Mouse (Mus musculus): ENCODE results near the gene Sfi1. TPM values are rescaled to one million over a fixed set of nuclear protein-coding genes. Genes with fewer than 3 reads are reported as not detected.
A peak's percentile ranks its signal among the peaks of the same experiment; 100 is the strongest.
"Not testable (repeated sequence)": the region's sequence is repeated elsewhere in the genome, so short reads cannot be mapped to it uniquely, and the experiment has no call there.

Sfi1 gene
- total and polyA plus RNA-seq, 3 experiments, result 49.8 to 180 (median 83.6) TPM

DNA sequence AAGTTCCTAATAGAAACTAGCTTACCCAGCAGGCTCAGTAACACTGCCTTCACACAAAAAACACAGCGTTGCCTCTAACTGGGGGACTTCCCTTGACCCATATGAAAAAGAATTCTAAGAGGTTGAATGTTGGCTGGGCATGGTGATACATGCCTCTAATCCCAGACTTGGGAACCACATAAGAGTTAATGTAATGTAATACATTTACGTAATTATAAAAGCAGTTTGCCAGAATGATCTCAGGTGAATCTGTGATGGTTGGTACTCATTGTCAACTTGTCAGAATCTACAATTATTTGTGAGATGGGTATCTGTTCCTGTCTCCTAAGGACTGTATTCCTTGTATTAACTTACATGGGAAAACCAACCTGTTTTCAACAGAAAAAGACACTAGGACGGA lies 36.3 kb downstream of the Sfi1 start:
- not testable (repeated sequence) for H3K27ac ChIP-seq (ENCODE audit: control insufficient read depth, low read depth, low read length); H3K9me3 ChIP-seq (replicated peaks; ENCODE audit: insufficient read depth, low read length); H3K27me3 ChIP-seq (ENCODE audit: control insufficient read depth in 1 of 2, insufficient read depth in 2 of 2, low read length in 2 of 2); H3K36me3 ChIP-seq (ENCODE audit: control insufficient read depth in 1 of 2, insufficient read depth in 2 of 2, low read length in 2 of 2); H3K4me3 ChIP-seq (ENCODE audit: control insufficient read depth in 1 of 2, insufficient read depth in 1 of 2, low read depth in 2 of 2, low read length in 2 of 2); DNase-seq (ENCODE audit: low read depth, low spot score); H3K79me2 ChIP-seq (ENCODE audit: control insufficient read depth, insufficient read depth, low read length, poor library complexity); H3K9ac ChIP-seq (ENCODE audit: control insufficient read depth, low read depth, low read length, poor library complexity, severe bottlenecking); H3K4me1 ChIP-seq (ENCODE audit: control insufficient read depth in 1 of 2, insufficient read depth in 2 of 2, low read length in 2 of 2)

DNA sequence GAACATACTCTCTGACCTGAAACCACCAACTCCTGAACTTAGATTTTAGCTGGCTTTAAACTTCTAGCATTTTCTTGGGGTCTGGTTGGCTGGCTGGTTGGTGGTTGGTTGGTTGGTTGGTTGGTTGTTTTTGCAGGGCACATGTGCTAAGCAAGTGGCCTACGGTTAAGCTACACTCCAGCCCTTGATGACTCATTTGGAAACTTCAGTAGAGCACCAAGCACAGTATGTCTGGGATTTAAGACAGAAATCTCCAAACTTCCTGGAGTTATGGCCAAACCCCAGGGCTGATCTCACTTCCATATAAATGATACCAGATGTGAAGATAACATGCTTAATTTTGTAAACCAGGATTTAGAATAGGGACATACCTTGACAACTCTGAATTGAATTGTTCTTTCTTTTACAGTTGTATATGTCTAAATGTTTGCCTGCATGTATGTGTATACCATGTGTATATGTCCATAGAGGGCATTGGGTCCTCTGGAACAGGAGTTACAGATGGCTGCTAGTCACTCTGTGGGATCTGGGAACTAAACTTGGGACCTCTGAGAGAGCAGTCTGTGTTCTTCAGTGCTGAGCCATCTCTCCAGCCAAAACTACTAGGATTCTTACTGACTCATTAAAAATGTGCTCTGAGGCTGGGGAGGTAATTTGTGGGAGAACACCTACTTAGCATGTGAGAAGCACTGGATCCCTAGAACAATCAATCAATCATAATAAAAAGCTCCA lies 39.4 kb downstream of the Sfi1 start:
- H3K4me1 ChIP-seq (ENCODE audit: control insufficient read depth in 1 of 2, insufficient read depth in 2 of 2, low read length in 2 of 2); H3K27ac ChIP-seq (ENCODE audit: control insufficient read depth, low read depth, low read length); H3K9me3 ChIP-seq (replicated peaks; ENCODE audit: insufficient read depth, low read length); H3K4me3 ChIP-seq (ENCODE audit: control insufficient read depth in 1 of 2, insufficient read depth in 1 of 2, low read depth in 2 of 2, low read length in 2 of 2); H3K9ac ChIP-seq (ENCODE audit: control insufficient read depth, low read depth, low read length, poor library complexity, severe bottlenecking); H3K27me3 ChIP-seq (ENCODE audit: control insufficient read depth in 1 of 2, insufficient read depth in 2 of 2, low read length in 2 of 2); H3K79me2 ChIP-seq (ENCODE audit: control insufficient read depth, insufficient read depth, low read length, poor library complexity); H3K36me3 ChIP-seq (ENCODE audit: control insufficient read depth in 1 of 2, insufficient read depth in 2 of 2, low read length in 2 of 2): not testable (repeated sequence)
- peak; percentile 18; the same call in 1 of the 2 replicates for TF ChIP-seq NELFE (IDR thresholded peaks at IDR 0.05; ENCODE audit: low read depth, low read length)
- peak; percentile 45 for DNase-seq (ENCODE audit: low read depth, low spot score)

DNA sequence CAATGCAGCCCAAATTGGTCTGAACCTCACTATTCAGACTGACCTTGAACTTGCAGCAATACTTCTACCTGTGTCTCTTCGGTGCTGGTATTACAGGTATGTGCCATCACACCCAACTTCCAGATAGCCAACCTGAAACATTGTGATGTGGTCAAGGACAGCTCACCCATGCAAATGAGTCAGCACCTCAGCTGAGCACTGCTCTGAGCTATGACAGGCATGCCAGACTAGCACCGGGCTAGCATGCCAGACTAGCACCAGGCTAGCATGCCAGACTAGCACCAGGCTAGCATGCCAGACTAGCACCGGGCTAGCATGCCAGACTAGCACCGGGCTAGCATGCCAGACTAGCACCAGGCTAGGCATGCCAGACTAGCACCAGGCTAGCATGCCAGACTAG lies 41.9 kb downstream of the Sfi1 start:
- not testable (repeated sequence) for H3K4me1 ChIP-seq (ENCODE audit: control insufficient read depth in 1 of 2, insufficient read depth in 2 of 2, low read length in 2 of 2); H3K36me3 ChIP-seq (ENCODE audit: control insufficient read depth in 1 of 2, insufficient read depth in 2 of 2, low read length in 2 of 2); H3K27ac ChIP-seq (ENCODE audit: control insufficient read depth, low read depth, low read length); H3K79me2 ChIP-seq (ENCODE audit: control insufficient read depth, insufficient read depth, low read length, poor library complexity); H3K27me3 ChIP-seq (ENCODE audit: control insufficient read depth in 1 of 2, insufficient read depth in 2 of 2, low read length in 2 of 2); H3K9ac ChIP-seq (ENCODE audit: control insufficient read depth, low read depth, low read length, poor library complexity, severe bottlenecking); DNase-seq (ENCODE audit: low read depth, low spot score); H3K9me3 ChIP-seq (replicated peaks; ENCODE audit: insufficient read depth, low read length); H3K4me3 ChIP-seq (ENCODE audit: control insufficient read depth in 1 of 2, insufficient read depth in 1 of 2, low read depth in 2 of 2, low read length in 2 of 2)

DNA sequence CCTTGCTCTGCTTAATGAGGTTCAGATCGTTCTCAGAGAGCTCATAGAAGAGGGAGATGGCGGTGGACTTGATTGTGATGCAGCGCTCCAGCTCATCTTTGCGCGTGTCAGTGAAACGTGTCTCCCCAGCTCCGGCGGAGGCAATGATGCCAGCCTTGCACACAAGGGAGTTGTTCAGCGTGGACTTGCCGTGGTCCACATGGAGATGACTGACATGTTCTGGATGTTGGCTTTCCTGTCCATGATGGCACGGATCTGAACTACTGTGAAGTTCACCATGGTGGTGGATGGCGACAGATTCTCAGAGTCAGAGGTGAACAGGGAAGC lies 42.6 kb downstream of the Sfi1 start:
- not testable (repeated sequence) for DNase-seq (ENCODE audit: low read depth, low spot score); H3K9ac ChIP-seq (ENCODE audit: control insufficient read depth, low read depth, low read length, poor library complexity, severe bottlenecking); H3K36me3 ChIP-seq (ENCODE audit: control insufficient read depth in 1 of 2, insufficient read depth in 2 of 2, low read length in 2 of 2); H3K4me3 ChIP-seq (ENCODE audit: control insufficient read depth in 1 of 2, insufficient read depth in 1 of 2, low read depth in 2 of 2, low read length in 2 of 2); H3K79me2 ChIP-seq (ENCODE audit: control insufficient read depth, insufficient read depth, low read length, poor library complexity); H3K27me3 ChIP-seq (ENCODE audit: control insufficient read depth in 1 of 2, insufficient read depth in 2 of 2, low read length in 2 of 2); H3K4me1 ChIP-seq (ENCODE audit: control insufficient read depth in 1 of 2, insufficient read depth in 2 of 2, low read length in 2 of 2); H3K27ac ChIP-seq (ENCODE audit: control insufficient read depth, low read depth, low read length); H3K9me3 ChIP-seq (replicated peaks; ENCODE audit: insufficient read depth, low read length)

DNA sequence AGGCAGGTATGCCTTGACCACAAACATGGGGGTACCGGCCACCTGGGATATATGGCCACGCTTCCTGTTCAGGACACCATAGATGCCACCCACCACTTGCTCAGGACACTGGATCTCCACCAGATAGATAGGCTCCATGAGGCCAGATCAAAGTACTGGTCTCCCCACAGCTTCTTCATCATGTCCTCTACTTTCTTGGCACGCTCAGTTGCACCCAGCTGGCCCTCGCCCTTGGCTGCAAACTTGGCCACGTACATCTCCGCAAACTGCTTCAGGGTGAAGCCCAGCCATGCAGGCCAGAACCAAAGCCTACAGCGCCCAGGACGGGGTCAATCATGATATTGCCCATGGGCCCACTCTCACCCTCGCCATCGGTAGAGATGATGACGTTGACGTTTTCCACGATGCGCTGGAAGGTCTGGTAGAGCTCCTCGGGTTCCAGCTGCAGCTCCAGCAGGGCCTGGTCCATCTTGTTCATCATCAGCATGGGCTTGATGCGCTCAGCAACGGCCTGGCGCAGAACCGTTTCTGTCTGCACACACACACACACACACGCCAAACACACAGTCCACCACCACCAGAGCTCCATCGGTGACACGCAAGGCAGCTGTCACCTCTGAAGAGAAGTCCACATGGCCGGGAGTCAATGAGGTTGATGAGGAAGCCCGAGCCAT lies 43.1 kb downstream of the Sfi1 start:
- not testable (repeated sequence) for H3K4me3 ChIP-seq (ENCODE audit: control insufficient read depth in 1 of 2, insufficient read depth in 1 of 2, low read depth in 2 of 2, low read length in 2 of 2); H3K9ac ChIP-seq (ENCODE audit: control insufficient read depth, low read depth, low read length, poor library complexity, severe bottlenecking); H3K4me1 ChIP-seq (ENCODE audit: control insufficient read depth in 1 of 2, insufficient read depth in 2 of 2, low read length in 2 of 2); H3K36me3 ChIP-seq (ENCODE audit: control insufficient read depth in 1 of 2, insufficient read depth in 2 of 2, low read length in 2 of 2); H3K9me3 ChIP-seq (replicated peaks; ENCODE audit: insufficient read depth, low read length); H3K27me3 ChIP-seq (ENCODE audit: control insufficient read depth in 1 of 2, insufficient read depth in 2 of 2, low read length in 2 of 2); H3K79me2 ChIP-seq (ENCODE audit: control insufficient read depth, insufficient read depth, low read length, poor library complexity); DNase-seq (ENCODE audit: low read depth, low spot score); H3K27ac ChIP-seq (ENCODE audit: control insufficient read depth, low read depth, low read length)

DNA sequence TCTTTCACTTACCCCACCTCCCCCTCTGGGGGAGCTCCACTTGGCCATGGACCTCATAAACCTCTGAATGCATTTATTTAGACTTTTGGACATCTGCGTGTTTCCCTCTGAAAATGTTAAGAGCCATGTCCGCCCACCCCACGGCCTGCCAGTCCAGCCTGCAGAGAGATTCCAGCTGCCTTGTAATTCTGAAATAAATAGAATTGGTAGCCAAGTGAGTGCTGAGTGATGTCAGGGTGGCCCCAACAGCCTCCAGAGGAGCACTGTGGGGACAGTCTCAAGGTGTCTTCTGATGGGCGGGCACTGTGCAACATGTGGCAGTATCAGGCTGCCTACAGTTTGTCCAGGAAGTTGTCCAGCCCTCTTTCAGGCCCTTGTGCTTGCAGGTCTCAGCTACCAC lies 43.8 kb downstream of the Sfi1 start:
- H3K9ac ChIP-seq (ENCODE audit: control insufficient read depth, low read depth, low read length, poor library complexity, severe bottlenecking); H3K27ac ChIP-seq (ENCODE audit: control insufficient read depth, low read depth, low read length); H3K36me3 ChIP-seq (ENCODE audit: control insufficient read depth in 1 of 2, insufficient read depth in 2 of 2, low read length in 2 of 2); H3K9me3 ChIP-seq (replicated peaks; ENCODE audit: insufficient read depth, low read length); H3K4me3 ChIP-seq (ENCODE audit: control insufficient read depth in 1 of 2, insufficient read depth in 1 of 2, low read depth in 2 of 2, low read length in 2 of 2); H3K4me1 ChIP-seq (ENCODE audit: control insufficient read depth in 1 of 2, insufficient read depth in 2 of 2, low read length in 2 of 2); DNase-seq (ENCODE audit: low read depth, low spot score); H3K79me2 ChIP-seq (ENCODE audit: control insufficient read depth, insufficient read depth, low read length, poor library complexity); H3K27me3 ChIP-seq (ENCODE audit: control insufficient read depth in 1 of 2, insufficient read depth in 2 of 2, low read length in 2 of 2): not testable (repeated sequence)

DNA sequence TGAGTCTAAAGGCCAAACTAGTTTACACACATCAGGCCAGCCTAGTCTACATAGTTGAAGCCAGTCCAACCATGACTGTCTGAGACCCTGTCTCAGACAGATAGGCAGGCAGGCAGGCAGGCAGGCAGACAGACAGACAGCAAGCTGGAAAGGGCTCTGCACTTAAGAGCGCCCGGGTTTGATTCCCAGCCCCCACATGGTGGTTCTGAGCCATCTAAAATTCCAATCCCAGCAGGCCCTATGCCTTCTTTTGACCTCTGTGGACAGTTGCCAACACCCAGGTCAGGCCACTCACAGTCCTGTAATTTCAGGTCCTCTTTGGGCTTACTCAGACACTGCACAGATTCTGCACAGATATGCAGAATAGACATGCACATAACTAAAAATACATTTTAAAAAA lies 46.5 kb downstream of the Sfi1 start:
- not testable (repeated sequence) for H3K9me3 ChIP-seq (replicated peaks; ENCODE audit: insufficient read depth, low read length); H3K4me3 ChIP-seq (ENCODE audit: control insufficient read depth in 1 of 2, insufficient read depth in 1 of 2, low read depth in 2 of 2, low read length in 2 of 2); H3K27me3 ChIP-seq (ENCODE audit: control insufficient read depth in 1 of 2, insufficient read depth in 2 of 2, low read length in 2 of 2); DNase-seq (ENCODE audit: low read depth, low spot score); H3K36me3 ChIP-seq (ENCODE audit: control insufficient read depth in 1 of 2, insufficient read depth in 2 of 2, low read length in 2 of 2); H3K9ac ChIP-seq (ENCODE audit: control insufficient read depth, low read depth, low read length, poor library complexity, severe bottlenecking); H3K79me2 ChIP-seq (ENCODE audit: control insufficient read depth, insufficient read depth, low read length, poor library complexity); H3K4me1 ChIP-seq (ENCODE audit: control insufficient read depth in 1 of 2, insufficient read depth in 2 of 2, low read length in 2 of 2); H3K27ac ChIP-seq (ENCODE audit: control insufficient read depth, low read depth, low read length)
